Mouse (Mus musculus) forebrain, embryonic 15.5 days (tissue): ENCODE measurements around the gene Prr29. TPM values are rescaled to one million over a fixed set of nuclear protein-coding genes. Genes with fewer than 3 reads are reported as not detected.

Experiments
- ATAC-seq: fragments of 200-750 bp; cut with Nextera tagmentation; replicated peaks from 2 replicates; pipeline ENCODE4 v1.8.0; 2017; ENCODE audit warnings: mild to moderate bottlenecking, moderate TSS enrichment, moderate library complexity
- H3K27ac ChIP-seq: fragments of 300-500 bp; sonication (generic); replicated peaks from 2 replicates; pipeline ENCODE4 v1.5.1; 2015; ENCODE audit warnings: mild to moderate bottlenecking, inconsistent platforms
- H3K27me3 ChIP-seq: fragments of 300-500 bp; sonication (generic); 2 replicates; pipeline ENCODE4 v1.6.1; 2015; ENCODE audit warnings: inconsistent platforms
- H3K36me3 ChIP-seq: fragments of 300-500 bp; sonication (generic); 2 replicates; pipeline ENCODE4 v1.6.1; 2015; ENCODE audit warnings: mild to moderate bottlenecking, inconsistent platforms
- H3K4me1 ChIP-seq: fragments of 300-500 bp; sonication (generic); 2 replicates; pipeline ENCODE4 v1.6.1; 2015; ENCODE audit warnings: inconsistent platforms
- H3K4me2 ChIP-seq: fragments of 300-500 bp; sonication (generic); replicated peaks from 2 replicates; pipeline ENCODE4 v1.6.1; 2015; ENCODE audit warnings: mild to moderate bottlenecking, inconsistent platforms
- H3K4me3 ChIP-seq: fragments of 300-500 bp; sonication (generic); 2 replicates; pipeline ENCODE4 v1.5.1; 2015; ENCODE audit warnings: mild to moderate bottlenecking, inconsistent platforms
- H3K9ac ChIP-seq: fragments of 300-500 bp; sonication (generic); replicated peaks from 2 replicates; pipeline ENCODE4 v1.6.1; 2015; ENCODE audit warnings: mild to moderate bottlenecking, inconsistent platforms
- H3K9me3 ChIP-seq: fragments of 300-500 bp; sonication (generic); 2 replicates; pipeline ENCODE4 v1.6.1; 2016; ENCODE audit warnings: inconsistent platforms
- WGBS: fragments of 180-500 bp; shearing (Covaris S2); methylation state at CpG from one replicate; pipeline ENCODE4 v1.1.7; 2015; ENCODE audit warnings: mixed read lengths; 5-methylcytosine and 5-hydroxymethylcytosine counted together
- polyA plus RNA-seq: library from polyadenylated mRNA; unstranded; fragments of >200 nt; fragmentation: Nextera tagmentation; extraction: Ambion mirVana; gene quantifications from 2 replicates; pipeline ENCODE4 v1.2.1, GENCODE M21; 2015

Prr29 gene
- polyA plus RNA-seq, 1 experiment from 2014 or later: not detected

GRCm38 (mm10) chr11:106364712-106365111 is 560 bp upstream of the Prr29 start:
- Histone ChIP-seq H3K4me2 (no peak overlapping the region), H3K9me3 (no peaks in the 10 kb centered on the region), H3K4me3 (no peak overlapping the region), H3K27ac (no peak overlapping the region), H3K36me3 (no peaks in the 10 kb centered on the region), H3K27me3 (no peaks in the 10 kb centered on the region), H3K9ac (no peak overlapping the region), H3K4me1 (0 out of 2 replicates have a peak, but pooled peaks cover 4% of the 10 kb centered on the region)
- no peak for ATAC-seq
- WGBS: 11% methylated on average over 11 of the region's 11 CpGs

GRCm38 (mm10) chr11:106366316-106366715 is 1.0 kb downstream of the Prr29 start:
- H3K9ac ChIP-seq: no peak overlapping the region
- no peaks in the 10 kb centered on the region for H3K9me3 ChIP-seq
- H3K27me3 ChIP-seq: no peaks in the 10 kb centered on the region
- H3K4me2 ChIP-seq: no peak overlapping the region
- H3K4me1 ChIP-seq: 0 out of 2 replicates have a peak, but pooled peaks cover 4% of the 10 kb centered on the region
- H3K36me3 ChIP-seq: no peaks in the 10 kb centered on the region
- no peak overlapping the region for H3K4me3 ChIP-seq
- ATAC-seq: 0 out of 2 replicates have a peak, but pooled peaks have one; percentile 19
- H3K27ac ChIP-seq: no peak overlapping the region
- 10% methylated on average over 3 of the region's 3 CpGs for WGBS

- no peak overlapping the region for H3K27ac ChIP-seq
- H3K36me3 ChIP-seq: no peaks in the 10 kb centered on the region
- no peak overlapping the region for H3K4me2 ChIP-seq
- no peak overlapping the region for H3K4me3 ChIP-seq
- ATAC-seq: no peak
- no peaks in the 10 kb centered on the region for H3K4me1 ChIP-seq
- no peaks in the 10 kb centered on the region for H3K9me3 ChIP-seq
- H3K27me3 ChIP-seq: no peaks in the 10 kb centered on the region
- 65% methylated on average over 11 of the region's 11 CpGs for WGBS
- H3K9ac ChIP-seq: no peak overlapping the region
Measured at GRCm38 (mm10) chr11:106373998-106374397, 8.7 kb downstream of the Prr29 start.

- Histone ChIP-seq H3K36me3 (no peaks in the 10 kb centered on the region), H3K27me3 (no peaks in the 10 kb centered on the region), H3K4me2 (no peak overlapping the region), H3K4me1 (no peaks in the 10 kb centered on the region), H3K27ac (no peak overlapping the region), H3K9ac (no peak overlapping the region), H3K4me3 (no peak overlapping the region), H3K9me3 (no peaks in the 10 kb centered on the region)
- WGBS: 60% methylated on average over 9 of the region's 9 CpGs
- no peak for ATAC-seq
Measured at GRCm38 (mm10) chr11:106374559-106374958, 9.3 kb downstream of the Prr29 start.

GRCm38 (mm10) chr11:106374979-106375378 is 9.7 kb downstream of the Prr29 start:
- Histone ChIP-seq H3K4me2 (no peak overlapping the region), H3K9me3 (no peaks in the 10 kb centered on the region), H3K4me1 (no peaks in the 10 kb centered on the region), H3K27ac (no peak overlapping the region), H3K27me3 (no peaks in the 10 kb centered on the region), H3K36me3 (no peaks in the 10 kb centered on the region), H3K4me3 (no peak overlapping the region), H3K9ac (no peak overlapping the region)
- ATAC-seq: no peak
- 82% methylated on average over 5 of the region's 5 CpGs for WGBS

- Histone ChIP-seq H3K27me3 (no peaks in the 10 kb centered on the region), H3K9ac (no peak overlapping the region), H3K9me3 (no peaks in the 10 kb centered on the region), H3K4me1 (no peaks in the 10 kb centered on the region), H3K36me3 (no peaks in the 10 kb centered on the region), H3K27ac (no peak overlapping the region), H3K4me3 (no peak overlapping the region), H3K4me2 (no peak overlapping the region)
- WGBS: 85% methylated on average over 11 of the region's 11 CpGs
- no peak for ATAC-seq
Measured at GRCm38 (mm10) chr11:106381011-106381410, 15.7 kb downstream of the Prr29 start.

GRCm38 (mm10) chr11:106381883-106382282 is 16.6 kb downstream of the Prr29 start:
- Histone ChIP-seq H3K4me2 (no peak overlapping the region), H3K27me3 (no peaks in the 10 kb centered on the region), H3K9ac (no peak overlapping the region), H3K27ac (no peak overlapping the region), H3K36me3 (no peaks in the 10 kb centered on the region), H3K4me1 (no peaks in the 10 kb centered on the region), H3K4me3 (no peak overlapping the region), H3K9me3 (no peaks in the 10 kb centered on the region)
- 86% methylated on average over 7 of the region's 7 CpGs for WGBS
- ATAC-seq: no peak

GRCm38 (mm10) chr11:106382424-106382823 is 17.2 kb downstream of the Prr29 start:
- H3K4me3 ChIP-seq: no peak overlapping the region
- ATAC-seq: no peak
- 79% methylated on average over 5 of the region's 5 CpGs for WGBS
- no peak overlapping the region for H3K27ac ChIP-seq
- no peak overlapping the region for H3K4me2 ChIP-seq
- no peaks in the 10 kb centered on the region for H3K4me1 ChIP-seq
- H3K36me3 ChIP-seq: no peaks in the 10 kb centered on the region
- no peaks in the 10 kb centered on the region for H3K27me3 ChIP-seq
- no peak overlapping the region for H3K9ac ChIP-seq
- no peaks in the 10 kb centered on the region for H3K9me3 ChIP-seq

- WGBS: 76% methylated on average over 6 of the region's 6 CpGs
- Histone ChIP-seq H3K4me3 (no peak overlapping the region), H3K4me2 (no peak overlapping the region), H3K9ac (no peak overlapping the region), H3K27me3 (no peaks in the 10 kb centered on the region), H3K36me3 (no peaks in the 10 kb centered on the region), H3K27ac (no peak overlapping the region), H3K4me1 (no peaks in the 10 kb centered on the region), H3K9me3 (no peaks in the 10 kb centered on the region)
- ATAC-seq: no peak
Measured at GRCm38 (mm10) chr11:106383051-106383790, 17.9 kb downstream of the Prr29 start.

- H3K4me2 ChIP-seq: no peak overlapping the region
- no peaks in the 10 kb centered on the region for H3K27me3 ChIP-seq
- no peaks in the 10 kb centered on the region for H3K9me3 ChIP-seq
- ATAC-seq: no peak
- H3K4me3 ChIP-seq: no peak overlapping the region
- no peaks in the 10 kb centered on the region for H3K4me1 ChIP-seq
- H3K9ac ChIP-seq: no peak overlapping the region
- H3K36me3 ChIP-seq: no peaks in the 10 kb centered on the region
- 90% methylated on average over 3 of the region's 3 CpGs for WGBS
- H3K27ac ChIP-seq: no peak overlapping the region
Measured at GRCm38 (mm10) chr11:106386409-106386808, 21.1 kb downstream of the Prr29 start.

- Histone ChIP-seq H3K4me1 (no peaks in the 10 kb centered on the region), H3K4me2 (no peak overlapping the region), H3K27me3 (no peaks in the 10 kb centered on the region), H3K9ac (no peak overlapping the region), H3K36me3 (no peaks in the 10 kb centered on the region), H3K9me3 (no peaks in the 10 kb centered on the region), H3K27ac (no peak overlapping the region), H3K4me3 (no peak overlapping the region)
- no peak for ATAC-seq
- 78% methylated on average over 6 of the region's 6 CpGs for whole genome bisulfite sequencing
Measured at GRCm38 (mm10) chr11:106387020-106387419, 21.7 kb downstream of the Prr29 start.

GRCm38 (mm10) chr11:106387791-106388216 is 22.5 kb downstream of the Prr29 start, which contains the start of gene Icam2:
Icam2 (minus strand) TSS chr11:106388075.
- 87% methylated on average over 6 of the region's 6 CpGs for WGBS
- no peak for ATAC-seq
- Histone ChIP-seq H3K9ac (no peak within 1 kb of the TSS), H3K36me3 (no peaks in the 10 kb centered on the region), H3K9me3 (no peaks in the 10 kb centered on the region), H3K27ac (no peak within 1 kb of the TSS), H3K4me2 (no peak within 1 kb of the TSS), H3K27me3 (no peaks in the 10 kb centered on the region), H3K4me1 (no peaks in the 10 kb centered on the region), H3K4me3 (no peak within 1 kb of the TSS)

GRCm38 (mm10) chr11:106389611-106390010 is 24.3 kb downstream of the Prr29 start:
- ATAC-seq: no peak
- no peaks in the 10 kb centered on the region; the same call in 1 of the 2 replicates for H3K36me3 ChIP-seq
- 38% methylated on average over 3 of the region's 3 CpGs for WGBS

More at GRCm38 (mm10) chr11:106389611-106390010, 24.3 kb downstream of the Prr29 start:
- no peak overlapping the region for H3K4me3 ChIP-seq
- H3K27me3 ChIP-seq: no peaks in the 10 kb centered on the region
- H3K9ac ChIP-seq: no peak overlapping the region
- no peak overlapping the region for H3K4me2 ChIP-seq
- H3K27ac ChIP-seq: no peak overlapping the region
- no peaks in the 10 kb centered on the region for H3K4me1 ChIP-seq
- H3K9me3 ChIP-seq: no peaks in the 10 kb centered on the region
